Mouse (Mus musculus): ENCODE measurements around the gene Atg4a. TPM values are rescaled to one million over a fixed set of nuclear protein-coding genes. Genes with fewer than 3 reads are reported as not detected.

The Atg4a gene
- polyA plus RNA-seq, 1 experiment, result 1.4 TPM

GRCm38 (mm10) chrX:141156696-141157095, 200.0 kb downstream of the Atg4a start:
- TF ChIP-seq GATA1 (IDR thresholded peaks at IDR 0.05; ENCODE audit: borderline replicate concordance, low read length) (no peak), FLI1 (IDR thresholded peaks at IDR 0.05; ENCODE audit: low read length) (no peak)
- H3K9me3 ChIP-seq, result no peaks in the 10 kb centered on the region
- H3K4me1 ChIP-seq, result peaks cover 17% of the 10 kb centered on the region
- H3K4me3 ChIP-seq (replicated peaks), result no peak overlapping the region
- peaks cover 26% of the 10 kb centered on the region for H3K27me3 ChIP-seq (replicated peaks)
- peaks cover 50% of the 10 kb centered on the region for H3K36me3 ChIP-seq (replicated peaks; ENCODE audit: low read length)

- TF ChIP-seq GATA1 (IDR thresholded peaks at IDR 0.05; ENCODE audit: borderline replicate concordance, low read length) (no peak), FLI1 (IDR thresholded peaks at IDR 0.05; ENCODE audit: low read length) (no peak)
- Histone ChIP-seq H3K4me1 (peaks cover 17% of the 10 kb centered on the region), H3K4me3 (replicated peaks) (no peak overlapping the region), H3K36me3 (replicated peaks; ENCODE audit: low read length) (peaks cover 47% of the 10 kb centered on the region), H3K27me3 (replicated peaks) (peaks cover 17% of the 10 kb centered on the region), H3K9me3 (no peaks in the 10 kb centered on the region)
Measured at GRCm38 (mm10) chrX:141157626-141158025, 200.9 kb downstream of the Atg4a start.

GRCm38 (mm10) chrX:141158160-141158559, 201.5 kb downstream of the Atg4a start:
- Histone ChIP-seq H3K36me3 (replicated peaks; ENCODE audit: low read length) (peaks cover 41% of the 10 kb centered on the region), H3K4me3 (replicated peaks) (no peak overlapping the region), H3K27me3 (replicated peaks) (peaks cover 12% of the 10 kb centered on the region), H3K4me1 (peaks cover 17% of the 10 kb centered on the region), H3K9me3 (no peaks in the 10 kb centered on the region)
- no peak for TF ChIP-seq FLI1 (IDR thresholded peaks at IDR 0.05; ENCODE audit: low read length)
- no peak for TF ChIP-seq GATA1 (IDR thresholded peaks at IDR 0.05; ENCODE audit: borderline replicate concordance, low read length)

DNA sequence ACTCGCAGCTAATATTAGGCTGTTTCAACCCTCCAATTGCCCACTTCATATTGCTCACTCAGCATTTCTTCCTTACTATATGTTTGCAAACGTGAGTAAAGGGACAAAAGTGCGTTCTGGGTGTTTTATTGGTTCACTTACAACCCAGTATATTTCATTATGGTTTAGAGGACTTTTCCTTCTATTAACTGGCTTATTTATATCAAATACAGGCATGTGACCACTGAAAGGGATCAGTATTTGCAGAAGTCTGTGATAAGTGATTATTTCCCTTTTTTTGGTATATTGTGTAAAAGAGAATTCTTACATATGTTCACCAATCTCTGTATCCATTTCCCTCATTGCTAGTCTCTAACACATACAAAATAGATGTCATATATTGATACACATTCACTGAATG, 203.7 kb downstream of the Atg4a start:
- H3K27me3 ChIP-seq (replicated peaks), result peaks cover 2% of the 10 kb centered on the region
- no peaks in the 10 kb centered on the region for H3K9me3 ChIP-seq
- peaks cover 9% of the 10 kb centered on the region for H3K4me1 ChIP-seq
- TF ChIP-seq FLI1 (IDR thresholded peaks at IDR 0.05; ENCODE audit: low read length) (no peak), GATA1 (IDR thresholded peaks at IDR 0.05; ENCODE audit: borderline replicate concordance, low read length) (no peak)
- H3K4me3 ChIP-seq (replicated peaks), result no peak overlapping the region
- peaks cover 35% of the 10 kb centered on the region for H3K36me3 ChIP-seq (replicated peaks; ENCODE audit: low read length)

- H3K27me3 ChIP-seq (replicated peaks), result peaks cover 20% of the 10 kb centered on the region
Measured at GRCm38 (mm10) chrX:141165067-141165466, 208.4 kb downstream of the Atg4a start.

DNA sequence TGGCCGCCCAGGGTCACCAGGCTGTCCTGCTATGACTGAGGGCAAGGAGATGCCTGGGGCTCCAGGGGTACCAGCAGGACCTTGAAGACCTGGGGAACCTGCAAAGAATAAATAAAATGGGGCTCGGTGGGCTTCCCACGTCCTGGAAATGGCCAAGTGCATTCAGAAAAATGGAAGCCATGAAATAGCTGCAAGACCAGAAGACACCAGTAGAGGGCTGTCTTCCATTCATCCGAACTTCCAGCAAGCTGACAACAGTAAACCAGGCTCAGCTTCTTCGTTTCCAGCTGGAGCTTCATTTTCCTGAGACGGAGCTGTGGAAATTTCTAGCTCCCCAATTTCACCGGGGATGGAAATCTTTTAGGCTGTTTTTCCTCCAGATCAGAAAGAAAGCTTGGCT, 218.6 kb downstream of the Atg4a start:
- no peak overlapping the region for H3K4me3 ChIP-seq (replicated peaks)
- H3K9me3 ChIP-seq, result peaks cover 4% of the 10 kb centered on the region; the same call in 1 of the 2 replicates
- TF ChIP-seq FLI1 (IDR thresholded peaks at IDR 0.05; ENCODE audit: low read length) (no peak), GATA1 (IDR thresholded peaks at IDR 0.05; ENCODE audit: borderline replicate concordance, low read length) (no peak)
- no peaks in the 10 kb centered on the region for H3K36me3 ChIP-seq (replicated peaks; ENCODE audit: low read length)
- H3K27me3 ChIP-seq (replicated peaks), result peaks cover 20% of the 10 kb centered on the region
- peaks cover 4% of the 10 kb centered on the region; the same call in 1 of the 2 replicates for H3K4me1 ChIP-seq

More at GRCm38 (mm10) chrX:141165067-141165466, 208.4 kb downstream of the Atg4a start:
- peaks cover 21% of the 10 kb centered on the region for H3K36me3 ChIP-seq (replicated peaks; ENCODE audit: low read length)
- no peak for TF ChIP-seq GATA1 (IDR thresholded peaks at IDR 0.05; ENCODE audit: borderline replicate concordance, low read length)
- no peak for TF ChIP-seq FLI1 (IDR thresholded peaks at IDR 0.05; ENCODE audit: low read length)
- no peak overlapping the region for H3K4me3 ChIP-seq (replicated peaks)
- H3K4me1 ChIP-seq, result no peaks in the 10 kb centered on the region
- no peaks in the 10 kb centered on the region for H3K9me3 ChIP-seq

- H3K27me3 ChIP-seq (replicated peaks), result peaks cover 33% of the 10 kb centered on the region
- no peaks in the 10 kb centered on the region for H3K4me1 ChIP-seq
- no peaks in the 10 kb centered on the region for H3K36me3 ChIP-seq (replicated peaks; ENCODE audit: low read length)
- no peak for TF ChIP-seq GATA1 (IDR thresholded peaks at IDR 0.05; ENCODE audit: borderline replicate concordance, low read length)
- no peak for TF ChIP-seq FLI1 (IDR thresholded peaks at IDR 0.05; ENCODE audit: low read length)
- H3K4me3 ChIP-seq (replicated peaks), result no peak overlapping the region
- no peaks in the 10 kb centered on the region for H3K9me3 ChIP-seq
Measured at GRCm38 (mm10) chrX:141195036-141195435, 238.3 kb downstream of the Atg4a start.

DNA sequence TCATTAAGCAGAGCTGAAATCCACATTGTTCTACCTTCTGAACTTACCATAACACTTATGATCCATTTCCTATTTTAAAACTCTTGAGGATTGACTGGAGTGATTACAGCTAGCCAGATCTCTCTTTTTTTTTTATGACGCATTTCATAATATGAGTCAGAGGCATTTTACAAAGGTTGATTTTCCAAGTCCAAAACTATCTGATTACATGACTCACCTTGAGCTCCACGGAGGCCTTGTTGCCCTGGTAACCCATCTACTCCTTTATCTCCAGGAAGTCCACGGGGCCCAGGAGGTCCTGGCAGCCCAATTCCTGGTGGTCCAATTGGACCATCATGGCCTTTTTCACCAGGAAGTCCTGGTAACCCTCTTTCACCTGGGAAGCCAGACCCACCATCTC, 242.3 kb downstream of the Atg4a start:
- TF ChIP-seq FLI1 (IDR thresholded peaks at IDR 0.05; ENCODE audit: low read length) (no peak), GATA1 (IDR thresholded peaks at IDR 0.05; ENCODE audit: borderline replicate concordance, low read length) (no peak)
- H3K4me3 ChIP-seq (replicated peaks), result no peak overlapping the region
- H3K36me3 ChIP-seq (replicated peaks; ENCODE audit: low read length), result no peaks in the 10 kb centered on the region
- peaks cover 17% of the 10 kb centered on the region for H3K27me3 ChIP-seq (replicated peaks)
- no peaks in the 10 kb centered on the region for H3K4me1 ChIP-seq
- peaks cover 13% of the 10 kb centered on the region for H3K9me3 ChIP-seq

DNA sequence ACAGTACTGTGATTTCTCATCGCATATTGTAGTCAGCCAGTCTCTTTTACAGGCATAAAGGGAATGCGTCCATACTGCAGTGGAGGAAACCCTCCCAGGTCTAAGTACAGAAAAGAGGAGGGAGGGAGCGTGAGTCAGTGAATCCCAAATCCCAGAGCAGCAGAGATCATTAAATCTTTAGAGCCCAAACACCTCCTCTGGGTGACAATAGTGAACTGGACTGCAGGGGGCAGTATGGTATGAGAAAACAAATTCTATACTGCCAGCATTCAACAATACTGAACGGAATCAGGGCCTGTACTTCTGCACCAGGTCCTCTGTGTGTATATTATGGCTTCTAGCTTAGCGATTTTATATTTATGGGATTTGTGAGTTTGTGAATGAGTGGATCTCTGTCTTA, 256.1 kb downstream of the Atg4a start:
- no peak overlapping the region for H3K4me3 ChIP-seq (replicated peaks)
- TF ChIP-seq FLI1 (IDR thresholded peaks at IDR 0.05; ENCODE audit: low read length) (no peak), GATA1 (IDR thresholded peaks at IDR 0.05; ENCODE audit: borderline replicate concordance, low read length) (no peak)

More for the DNA sequence above, 256.1 kb downstream of the Atg4a start:
- H3K27me3 ChIP-seq (replicated peaks), result peaks cover 2% of the 10 kb centered on the region
- no peaks in the 10 kb centered on the region for H3K36me3 ChIP-seq (replicated peaks; ENCODE audit: low read length)
- no peaks in the 10 kb centered on the region for H3K4me1 ChIP-seq
- no peaks in the 10 kb centered on the region for H3K9me3 ChIP-seq

Other genes with a start within 250 kb of the Atg4a start
- gene Tex13b, start 143.5 kb upstream of the Atg4a start, polyA plus RNA-seq (2012; ENCODE audit: insufficient read depth, low replicate concordance), result not detected in 2 replicates
- not detected in 2 replicates for gene Vsig1, start 49.3 kb upstream of the Atg4a start, polyA plus RNA-seq (2012; ENCODE audit: insufficient read depth, low replicate concordance)
- gene Psmd10, start 179 bp upstream of the Atg4a start, polyA plus RNA-seq (2012; ENCODE audit: insufficient read depth, low replicate concordance), result 3.5 TPM in 1 of 2 replicates, not detected in the other